Mouse (Mus musculus) ovary, adult 2 months (tissue): ENCODE results near the gene Dapp1. TPM values are rescaled to one million over a fixed set of nuclear protein-coding genes. Genes with fewer than 3 reads are reported as not detected.

Experiments
- polyA plus RNA-seq: library from polyadenylated mRNA; depleted of rRNA; stranded (reverse); fragments of >200 nt; gene quantifications from 2 replicates; pipeline ENCODE4 v1.2.3, GENCODE M21; 2012; rRNA removed

Gene Dapp1
- 4.7 and 4.9 TPM in 2 replicates for polyA plus RNA-seq

GRCm38 (mm10) chr3:137981382-137981750, at the start of gene Dapp1:
Gene Dapp1 (minus strand): TSS chr3:137981545.

GRCm38 (mm10) chr3:137918172-137918931, 63.0 kb downstream of the Dapp1 start, which contains the start of gene Lamtor3:
Gene Lamtor3 (plus strand): TSS chr3:137918506.

Other genes with a start within 250 kb of the Dapp1 start
- 936 and 1,366 TPM in 2 replicates for gene H2afz, start 117.1 kb downstream of the Dapp1 start, polyA plus RNA-seq
- gene Dnajb14, start 113.9 kb downstream of the Dapp1 start, polyA plus RNA-seq: 7.1 and 8.5 TPM in 2 replicates
- 13.5 and 15.8 TPM in 2 replicates for gene Lamtor3, start 63.0 kb downstream of the Dapp1 start, polyA plus RNA-seq
- gene 1110002E22Rik, start 83.5 kb upstream of the Dapp1 start, polyA plus RNA-seq: 2.2 and 3.4 TPM in 2 replicates
- not detected in 2 replicates for gene Gm5105, start 85.8 kb upstream of the Dapp1 start, polyA plus RNA-seq
- gene Trmt10a, start 161.9 kb upstream of the Dapp1 start, polyA plus RNA-seq: 1.1 and 1.3 TPM in 2 replicates
- gene Mttp, start 163.4 kb upstream of the Dapp1 start, polyA plus RNA-seq: 1.4 and 1.6 TPM in 2 replicates
- gene 4930579F01Rik, start 212.3 kb upstream of the Dapp1 start, polyA plus RNA-seq: not detected in 2 replicates
- 0.44 and 0.70 TPM in 2 replicates for gene Adh7, start 236.2 kb upstream of the Dapp1 start, polyA plus RNA-seq